Mouse (Mus musculus) embryonic facial prominence, embryonic 11.5 days (tissue): ENCODE data around the gene Nt5dc3. TPM values are rescaled to one million over a fixed set of nuclear protein-coding genes. Genes with fewer than 3 reads are reported as not detected.

Experiments
- ATAC-seq: fragments of 200-750 bp; cut with Nextera tagmentation; replicated peaks from 2 replicates; pipeline ENCODE4 v1.8.0; 2017; ENCODE audit warnings: low read depth; ENCODE audit not compliant: insufficient number of reproducible peaks, low FRiP score, low TSS enrichment
- DNase-seq: peaks from one replicate; pipeline ENCODE4 v3.0.0-alpha.2; 2015; ENCODE audit warnings: low spot score
- H3K27ac ChIP-seq: fragments of 300-500 bp; sonication (generic); replicated peaks from 2 replicates; pipeline ENCODE4 v1.5.1; 2014; ENCODE audit warnings: mild to moderate bottlenecking, low read depth, low read length, control low read depth
- H3K27me3 ChIP-seq: fragments of 300-500 bp; sonication (generic); 2 replicates; pipeline ENCODE4 v1.6.1; 2014; ENCODE audit warnings: mild to moderate bottlenecking, low read length, moderate library complexity, mixed read lengths; ENCODE audit not compliant: control insufficient read depth, insufficient read depth
- H3K36me3 ChIP-seq: fragments of 300-500 bp; sonication (generic); replicated peaks from 2 replicates; pipeline ENCODE4 v1.6.1; 2014; ENCODE audit warnings: low read depth, mild to moderate bottlenecking, low read length, moderate library complexity, mixed read lengths; ENCODE audit not compliant: control insufficient read depth, insufficient read depth
- H3K4me1 ChIP-seq: fragments of 300-500 bp; sonication (generic); 2 replicates; pipeline ENCODE4 v1.6.1; 2014; ENCODE audit warnings: low read length, mixed read lengths; ENCODE audit not compliant: control insufficient read depth, insufficient read depth
- H3K4me2 ChIP-seq: fragments of 300-500 bp; sonication (generic); 2 replicates; pipeline ENCODE4 v1.6.1; 2014; ENCODE audit warnings: low read depth, mild to moderate bottlenecking, control low read depth, low read length, moderate library complexity
- H3K4me3 ChIP-seq: fragments of 300-500 bp; sonication (generic); 2 replicates; pipeline ENCODE4 v1.5.1; 2014; ENCODE audit warnings: low read depth, low read length, control low read depth
- H3K9ac ChIP-seq: fragments of 300-500 bp; sonication (generic); replicated peaks from 2 replicates; pipeline ENCODE4 v1.6.1; 2014; ENCODE audit warnings: mild to moderate bottlenecking, control low read depth, low read length
- H3K9me3 ChIP-seq: fragments of 300-500 bp; sonication (generic); replicated peaks from 2 replicates; pipeline ENCODE4 v1.6.1; 2016; ENCODE audit warnings: mild to moderate bottlenecking, low read length, inconsistent platforms, mixed read lengths; ENCODE audit not compliant: control insufficient read depth
- WGBS: fragments of 180-500 bp; shearing (Covaris S2); extraction: QIAGEN DNeasy Blood & Tissue Kit; methylation state at CpG from one replicate; pipeline ENCODE4 v1.1.7; 2014; 5-methylcytosine and 5-hydroxymethylcytosine counted together
- polyA plus RNA-seq: library from polyadenylated mRNA; unstranded; fragments of >200 nt; fragmentation: Nextera tagmentation; extraction: Ambion mirVana; gene quantifications from 2 replicates; pipeline ENCODE4 v1.2.1, GENCODE M21; 2014

The Nt5dc3 gene
- polyA plus RNA-seq, 1 experiment from 2014 or later: 1.6 TPM

DNA sequence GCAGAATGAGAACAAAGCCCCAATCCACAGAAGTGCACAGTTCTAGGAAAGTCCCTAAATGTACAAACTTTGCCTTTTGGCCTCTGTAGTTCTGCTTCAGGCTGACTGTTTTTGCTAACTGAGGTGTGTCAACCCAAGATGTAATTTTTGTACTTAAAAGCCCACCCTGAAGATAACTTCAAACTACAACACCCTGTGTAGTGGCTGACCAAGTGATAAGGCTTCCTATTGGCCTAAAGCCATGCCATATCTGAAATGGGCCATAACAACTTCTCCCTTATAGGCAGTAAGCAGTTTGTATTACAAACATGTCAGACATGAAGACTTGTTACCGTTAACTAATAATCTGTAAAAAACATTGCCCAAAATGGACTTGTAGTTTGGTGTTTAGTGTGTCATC lies 21.1 kb upstream of the Nt5dc3 start:
- Histone ChIP-seq H3K27me3 (no peaks in the 10 kb centered on the region), H3K4me3 (no peak overlapping the region), H3K9me3 (no peaks in the 10 kb centered on the region), H3K36me3 (no peaks in the 10 kb centered on the region), H3K4me1 (no peaks in the 10 kb centered on the region; the same call in 1 of the 2 replicates), H3K4me2 (no peak overlapping the region), H3K27ac (no peak overlapping the region), H3K9ac (no peak overlapping the region)
- no peak for DNase-seq
- ATAC-seq: no peak
- 86% methylated on average over 1 of the region's 1 CpGs for WGBS

DNA sequence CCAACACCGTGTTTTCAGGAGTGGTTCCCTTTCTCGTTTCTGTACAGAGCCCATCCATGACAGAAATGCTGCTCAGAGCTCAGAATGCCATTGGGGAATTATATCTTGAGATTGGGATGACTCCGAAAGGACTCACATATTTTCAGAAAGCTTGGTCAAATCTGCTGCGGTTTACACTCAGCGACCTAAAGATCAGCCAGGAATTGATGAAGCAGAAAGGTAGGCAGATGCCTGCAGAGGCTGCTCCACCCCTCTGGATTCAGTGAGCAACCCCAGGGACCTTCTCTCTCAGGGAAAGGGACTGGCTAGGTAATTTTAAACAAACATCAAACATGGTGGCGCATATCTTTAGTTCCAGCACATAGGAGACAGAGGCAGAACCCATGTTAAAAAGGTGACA lies 20.6 kb upstream of the Nt5dc3 start:
- Histone ChIP-seq H3K36me3 (no peaks in the 10 kb centered on the region), H3K4me3 (no peak overlapping the region), H3K9ac (no peak overlapping the region), H3K4me1 (no peaks in the 10 kb centered on the region; the same call in 1 of the 2 replicates), H3K27ac (no peak overlapping the region), H3K9me3 (no peaks in the 10 kb centered on the region), H3K27me3 (no peaks in the 10 kb centered on the region), H3K4me2 (no peak overlapping the region)
- ATAC-seq (no peak), DNase-seq (no peak)
- WGBS: 89% methylated on average over 6 of the region's 6 CpGs

DNA sequence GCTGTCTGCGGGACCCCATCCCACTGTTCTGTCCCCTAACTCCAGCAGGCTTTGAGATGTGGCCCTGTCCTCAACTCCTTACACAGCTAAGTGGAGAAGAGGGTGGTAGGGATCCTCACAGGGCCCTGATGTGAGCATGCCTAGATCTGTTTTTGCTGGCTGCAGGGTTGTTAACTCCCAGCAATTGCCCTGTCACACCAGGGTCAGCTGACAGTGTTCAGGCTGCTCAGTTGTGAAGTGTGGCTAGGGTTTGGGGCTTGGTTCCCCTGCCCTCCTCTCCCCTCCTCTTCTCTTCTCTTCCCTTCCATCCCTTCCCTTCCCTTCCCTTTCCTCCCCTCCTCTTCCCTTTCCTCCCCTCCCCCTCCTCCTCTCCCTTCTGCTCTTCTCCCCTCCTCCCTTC lies 17.6 kb upstream of the Nt5dc3 start:
- H3K27ac ChIP-seq: no peak overlapping the region
- WGBS: 85% methylated on average over 1 of the region's 1 CpGs
- H3K9ac ChIP-seq: no peak overlapping the region
- no peaks in the 10 kb centered on the region for H3K27me3 ChIP-seq
- no peak for DNase-seq
- no peak overlapping the region for H3K4me2 ChIP-seq
- no peak for ATAC-seq
- no peaks in the 10 kb centered on the region for H3K9me3 ChIP-seq
- no peaks in the 10 kb centered on the region for H3K36me3 ChIP-seq
- H3K4me3 ChIP-seq: no peak overlapping the region
- no peaks in the 10 kb centered on the region; the same call in 1 of the 2 replicates for H3K4me1 ChIP-seq

DNA sequence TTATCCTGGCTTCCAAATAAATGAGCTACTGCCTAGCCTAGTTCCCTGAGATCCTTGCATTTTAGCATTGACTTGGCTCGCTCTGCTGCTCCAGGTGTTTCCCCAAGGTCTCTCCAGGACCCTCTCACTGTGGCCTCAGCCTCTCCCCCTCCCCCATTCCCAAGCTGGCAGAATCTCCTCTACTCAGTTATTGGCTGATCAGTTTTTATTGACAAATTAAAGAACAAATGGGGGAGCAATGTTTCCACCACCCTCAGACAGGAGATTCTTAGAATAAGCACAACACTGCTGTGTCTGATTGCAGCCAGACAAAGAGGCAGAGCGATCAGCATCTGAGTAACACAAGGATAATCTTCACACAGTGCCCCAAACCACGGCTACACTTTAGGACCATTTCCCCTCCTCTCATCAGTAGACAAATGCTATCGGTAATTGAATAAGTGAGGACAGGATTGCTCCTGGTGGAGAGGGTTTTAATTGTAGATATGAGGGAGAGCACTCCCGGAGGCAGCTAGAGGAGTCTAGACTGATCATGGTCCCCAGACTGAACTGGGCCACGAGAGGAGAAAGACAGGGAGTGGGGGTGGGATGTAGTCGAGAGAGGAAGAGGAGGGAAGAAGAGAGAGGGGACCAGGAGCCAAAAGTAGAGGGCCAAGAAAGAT lies 17.0 kb upstream of the Nt5dc3 start:
- H3K27me3 ChIP-seq: no peaks in the 10 kb centered on the region
- no peak overlapping the region for H3K4me3 ChIP-seq
- H3K4me1 ChIP-seq: no peaks in the 10 kb centered on the region; the same call in 1 of the 2 replicates
- H3K27ac ChIP-seq: no peak overlapping the region
- no peaks in the 10 kb centered on the region for H3K36me3 ChIP-seq
- H3K9me3 ChIP-seq: no peaks in the 10 kb centered on the region
- DNase-seq (no peak), ATAC-seq (no peak)
- 46% methylated on average over 7 of the region's 7 CpGs for WGBS
- no peak overlapping the region for H3K9ac ChIP-seq
- no peak overlapping the region for H3K4me2 ChIP-seq

DNA sequence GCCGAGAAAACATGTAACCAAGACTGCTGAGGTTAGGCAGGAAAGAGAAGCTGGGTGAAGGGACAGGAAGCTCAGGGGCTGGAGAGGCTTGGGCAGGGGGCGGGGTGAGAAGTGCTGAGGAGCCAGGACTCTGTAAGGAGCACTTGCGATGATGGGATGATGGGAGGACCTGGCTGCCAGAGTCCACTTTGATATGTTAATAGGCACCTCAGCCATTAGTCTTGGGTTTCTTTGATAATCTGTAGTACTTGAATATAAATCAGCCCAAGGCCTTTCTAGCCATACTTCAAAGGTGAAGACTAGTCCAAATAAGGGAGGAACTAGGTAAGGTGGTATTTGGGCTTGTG lies 16.4 kb upstream of the Nt5dc3 start:
- no peaks in the 10 kb centered on the region; the same call in 1 of the 2 replicates for H3K4me1 ChIP-seq
- H3K9ac ChIP-seq: no peak overlapping the region
- H3K27me3 ChIP-seq: no peaks in the 10 kb centered on the region
- no peak for ATAC-seq
- no peak overlapping the region for H3K4me2 ChIP-seq
- no peak overlapping the region for H3K4me3 ChIP-seq
- DNase-seq: no peak
- WGBS: 54% methylated on average over 3 of the region's 3 CpGs
- no peak overlapping the region for H3K27ac ChIP-seq
- no peaks in the 10 kb centered on the region for H3K9me3 ChIP-seq
- no peaks in the 10 kb centered on the region for H3K36me3 ChIP-seq

DNA sequence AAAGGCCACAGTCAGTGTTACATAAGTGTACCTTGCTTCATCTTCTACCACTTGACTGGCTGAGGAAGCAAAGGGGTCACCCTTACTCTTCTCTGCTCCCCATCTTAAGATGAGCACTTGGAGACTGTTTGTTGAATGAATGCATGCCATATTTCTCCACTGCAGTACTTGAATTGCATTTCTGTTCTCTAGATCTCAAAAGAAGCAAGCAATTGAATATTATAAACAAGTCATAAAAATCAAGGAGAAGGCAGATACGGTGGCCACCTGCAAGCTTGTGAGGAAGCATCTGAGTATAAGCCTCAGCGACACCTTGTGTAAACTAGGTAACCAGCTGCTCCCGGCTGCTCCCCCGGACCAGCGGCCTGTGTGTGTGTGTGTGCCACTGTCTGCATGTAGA lies 15.1 kb upstream of the Nt5dc3 start, which contains the start of gene Gm49358:
Gene Gm49358, plus strand, starts transcription at position 301 of the 400 bp plus-strand sequence.
- Histone ChIP-seq H3K4me2 (no peak within 1 kb of the TSS), H3K27ac (no peak within 1 kb of the TSS), H3K27me3 (no peaks in the 10 kb centered on the region), H3K4me3 (no peak within 1 kb of the TSS), H3K9ac (no peak within 1 kb of the TSS), H3K36me3 (no peaks in the 10 kb centered on the region), H3K4me1 (no peaks in the 10 kb centered on the region; the same call in 1 of the 2 replicates), H3K9me3 (no peaks in the 10 kb centered on the region)
- ATAC-seq (no peak), DNase-seq (no peak)
- WGBS: 90% methylated on average over 5 of the region's 5 CpGs

DNA sequence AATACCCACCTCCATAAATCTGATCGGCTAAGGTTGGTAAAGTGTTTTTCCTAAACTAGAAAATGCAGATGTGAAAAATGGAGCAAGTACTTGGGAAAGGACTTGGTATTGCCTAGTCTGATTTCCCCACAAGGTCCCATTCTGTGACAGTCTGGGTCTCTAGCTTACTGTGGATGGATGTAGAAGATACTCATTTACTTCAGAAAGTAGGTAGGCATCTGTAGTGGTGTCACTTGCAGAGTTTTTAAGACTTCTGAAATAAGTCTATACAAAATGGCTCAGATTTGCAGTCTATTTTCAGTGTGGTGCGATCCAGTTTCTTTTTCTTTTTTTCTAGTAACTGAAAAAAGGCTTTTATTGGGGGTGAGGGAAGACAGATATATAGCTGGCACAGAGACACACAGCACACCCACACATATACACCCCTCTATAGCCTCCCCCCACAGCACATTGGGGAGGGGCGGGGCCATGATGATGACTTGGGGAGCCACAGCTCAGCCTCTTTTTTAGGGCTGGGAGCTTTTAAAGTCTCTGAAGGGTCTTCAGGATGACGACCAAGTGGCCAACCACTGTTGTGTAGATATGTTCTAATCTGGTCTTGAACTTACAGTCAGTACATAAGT lies 13.3 kb upstream of the Nt5dc3 start:
- no peak overlapping the region for H3K9ac ChIP-seq
- H3K27ac ChIP-seq: no peak overlapping the region
- no peaks in the 10 kb centered on the region for H3K9me3 ChIP-seq
- ATAC-seq: no peak
- H3K4me2 ChIP-seq: no peak overlapping the region
- no peaks in the 10 kb centered on the region for H3K36me3 ChIP-seq
- 91% methylated on average over 4 of the region's 4 CpGs for WGBS
- no peaks in the 10 kb centered on the region; the same call in 1 of the 2 replicates for H3K4me1 ChIP-seq
- no peak overlapping the region for H3K4me3 ChIP-seq
- DNase-seq: no peak
- no peaks in the 10 kb centered on the region for H3K27me3 ChIP-seq

DNA sequence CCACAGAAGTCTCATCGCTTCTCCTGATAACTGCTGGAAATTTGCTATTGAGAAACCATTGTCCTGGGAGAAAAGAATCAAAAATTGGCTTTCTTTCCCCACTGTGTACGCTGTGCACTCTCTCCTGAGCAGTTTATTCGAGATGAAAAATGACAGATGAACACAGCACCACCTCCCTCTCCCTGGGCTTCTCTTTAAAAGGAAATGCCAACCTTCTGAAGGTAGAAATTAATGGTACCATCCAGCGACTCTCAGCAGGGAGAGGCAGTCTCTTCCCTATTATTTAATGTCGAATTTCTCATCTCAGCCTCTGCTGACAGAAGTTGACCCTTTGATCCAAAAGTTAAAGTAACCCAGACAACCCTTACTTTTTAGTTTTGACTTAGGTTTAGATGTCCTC lies 9.6 kb upstream of the Nt5dc3 start:
- ATAC-seq (no peak), DNase-seq (no peak)
- H3K36me3 ChIP-seq: no peaks in the 10 kb centered on the region
- no peaks in the 10 kb centered on the region for H3K4me1 ChIP-seq
- no peak overlapping the region for H3K4me2 ChIP-seq
- no peaks in the 10 kb centered on the region for H3K27me3 ChIP-seq
- H3K4me3 ChIP-seq: no peak overlapping the region
- H3K27ac ChIP-seq: no peak overlapping the region
- H3K9me3 ChIP-seq: no peaks in the 10 kb centered on the region
- H3K9ac ChIP-seq: no peak overlapping the region
- 70% methylated on average over 5 of the region's 5 CpGs for WGBS
